Mouse (Mus musculus): Measurements from ENCODE around the gene Arid5b. TPM values are rescaled to one million over a fixed set of nuclear protein-coding genes. Genes with fewer than 3 reads are reported as not detected.

Gene Arid5b
- polyA plus RNA-seq, 2 experiments, result 1.3 to 3.3 TPM

DNA sequence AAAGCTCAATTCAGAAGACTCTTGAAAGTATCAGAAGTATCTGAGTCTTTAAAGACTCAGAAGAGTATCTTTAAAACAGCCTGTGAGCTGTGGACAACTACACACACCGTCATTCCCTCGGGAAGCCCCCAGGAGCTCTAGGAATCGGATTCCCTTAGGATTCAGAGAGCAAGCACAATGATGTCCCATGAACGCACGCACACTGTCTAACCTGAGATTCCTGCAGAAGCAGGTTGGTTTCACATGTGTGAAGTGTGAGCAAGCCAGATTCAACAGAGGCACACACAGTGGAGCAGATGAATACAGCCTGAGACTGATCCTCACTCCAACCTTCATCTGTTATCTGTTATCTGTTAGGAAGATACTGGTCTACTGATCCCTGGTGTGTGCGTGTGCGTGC lies 97.8 kb downstream of the Arid5b start:
- Histone ChIP-seq H3K4me2 (ENCODE audit: low read depth) (no peak overlapping the region), H3K4me3 (ENCODE audit: insufficient read depth in 1 of 2, low read depth in 2 of 2, low read length in 2 of 2) (no peak overlapping the region), H3K9ac (replicated peaks) (no peak overlapping the region), H3K27me3 (ENCODE audit: control insufficient read depth, insufficient read depth, low read length) (no peaks in the 10 kb centered on the region), H3K27ac (no peak overlapping the region), H3K36me3 (replicated peaks; ENCODE audit: control insufficient read depth, insufficient read depth, low read depth) (no peaks in the 10 kb centered on the region), H3K9me3 (ENCODE audit: control insufficient read depth, low read length) (no peaks in the 10 kb centered on the region), H3K4me1 (replicated peaks; ENCODE audit: control insufficient read depth in 2 of 2, insufficient read depth in 2 of 2, low read length in 1 of 2) (peaks cover 0 to 6% of the 10 kb centered on the region in 2 experiments; a peak in 3 of 4 replicates)
- ATAC-seq (ENCODE audit: insufficient read depth) (no peak), DNase-seq (ENCODE audit: low read depth in 3 of 3, low spot score in 3 of 3) (no peak)
- 83% methylated on average over 7 of the region's 7 CpGs for WGBS (ENCODE audit: insufficient replicate concordance)
- TF ChIP-seq CTCF (IDR thresholded peaks at IDR 0.05; ENCODE audit: low read depth), result no peak
- no peak for TF ChIP-seq EP300 (IDR thresholded peaks at IDR 0.05; ENCODE audit: low read depth)

DNA sequence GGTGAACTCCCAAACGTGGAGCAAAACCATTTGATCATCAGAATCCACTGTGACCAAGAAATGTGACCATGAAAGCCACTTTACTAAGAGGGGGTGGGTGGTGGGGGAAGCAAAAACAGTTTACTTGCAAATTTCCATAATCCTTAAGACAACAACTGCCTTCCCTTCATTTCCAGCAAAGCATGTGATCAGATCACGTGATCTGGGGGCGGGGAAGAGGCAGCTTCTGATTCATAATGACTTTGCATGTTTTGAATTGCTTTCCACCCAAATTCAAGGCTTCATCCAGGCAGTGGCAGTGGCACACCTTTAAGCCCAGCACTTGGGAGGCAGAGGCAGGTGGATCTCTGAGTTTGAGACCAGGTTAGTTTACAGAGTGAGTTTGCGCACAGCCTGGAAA lies 98.4 kb downstream of the Arid5b start:
- no peak for TF ChIP-seq EP300 (IDR thresholded peaks at IDR 0.05; ENCODE audit: low read depth)
- no peak for TF ChIP-seq CTCF (IDR thresholded peaks at IDR 0.05; ENCODE audit: low read depth)
- H3K4me3 ChIP-seq (ENCODE audit: insufficient read depth in 1 of 2, low read depth in 2 of 2, low read length in 2 of 2), result no peak overlapping the region
- DNase-seq (ENCODE audit: low read depth in 3 of 3, low spot score in 3 of 3) (peak in 1 of 3 experiments; percentile 17), ATAC-seq (ENCODE audit: insufficient read depth) (no peak)
- H3K27ac ChIP-seq, result no peak overlapping the region
- no peaks in the 10 kb centered on the region for H3K27me3 ChIP-seq (ENCODE audit: control insufficient read depth, insufficient read depth, low read length)
- peaks cover 0 to 6% of the 10 kb centered on the region in 2 experiments; a peak in 3 of 4 replicates for H3K4me1 ChIP-seq (replicated peaks; ENCODE audit: control insufficient read depth in 2 of 2, insufficient read depth in 2 of 2, low read length in 1 of 2)
- H3K36me3 ChIP-seq (replicated peaks; ENCODE audit: control insufficient read depth, insufficient read depth, low read depth), result no peaks in the 10 kb centered on the region
- WGBS (ENCODE audit: insufficient replicate concordance), result 63% methylated on average over 4 of the region's 4 CpGs
- H3K4me2 ChIP-seq (ENCODE audit: low read depth), result no peak overlapping the region
- H3K9me3 ChIP-seq (ENCODE audit: control insufficient read depth, low read length), result no peaks in the 10 kb centered on the region
- no peak overlapping the region for H3K9ac ChIP-seq (replicated peaks)

DNA sequence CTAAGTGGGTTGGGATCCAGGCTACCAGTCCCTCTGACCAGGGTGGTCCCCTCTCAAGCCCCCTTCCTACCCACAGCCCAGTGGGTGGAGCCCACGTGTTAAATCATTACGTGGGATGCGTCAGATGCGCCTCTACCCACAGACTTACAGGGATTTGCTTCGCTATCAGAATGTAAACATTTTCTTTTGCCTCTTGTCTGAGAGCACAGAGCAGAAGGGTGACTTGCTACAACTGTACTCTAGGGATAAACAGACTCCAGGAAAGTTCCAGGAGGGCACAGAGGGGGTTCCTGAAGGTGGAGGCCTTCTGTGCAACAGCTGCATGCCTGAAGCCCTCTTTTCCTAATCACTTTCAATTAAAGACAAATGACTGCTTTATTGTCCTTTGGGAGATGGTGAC lies 98.8 kb downstream of the Arid5b start:
- Histone ChIP-seq H3K27ac (no peak overlapping the region), H3K9me3 (ENCODE audit: control insufficient read depth, low read length) (no peaks in the 10 kb centered on the region), H3K4me3 (ENCODE audit: insufficient read depth in 1 of 2, low read depth in 2 of 2, low read length in 2 of 2) (no peak overlapping the region), H3K9ac (replicated peaks) (no peak overlapping the region), H3K27me3 (ENCODE audit: control insufficient read depth, insufficient read depth, low read length) (no peaks in the 10 kb centered on the region), H3K4me1 (replicated peaks; ENCODE audit: control insufficient read depth in 2 of 2, insufficient read depth in 2 of 2, low read length in 1 of 2) (peaks cover 0 to 6% of the 10 kb centered on the region in 2 experiments; a peak in 3 of 4 replicates), H3K4me2 (ENCODE audit: low read depth) (no peak overlapping the region), H3K36me3 (replicated peaks; ENCODE audit: control insufficient read depth, insufficient read depth, low read depth) (no peaks in the 10 kb centered on the region)
- 58% methylated on average over 5 of the region's 5 CpGs for WGBS (ENCODE audit: insufficient replicate concordance)
- DNase-seq (ENCODE audit: low read depth in 3 of 3, low spot score in 3 of 3) (no peak), ATAC-seq (ENCODE audit: insufficient read depth) (no peak)
- TF ChIP-seq EP300 (IDR thresholded peaks at IDR 0.05; ENCODE audit: low read depth), result no peak
- TF ChIP-seq CTCF (IDR thresholded peaks at IDR 0.05; ENCODE audit: low read depth), result no peak

DNA sequence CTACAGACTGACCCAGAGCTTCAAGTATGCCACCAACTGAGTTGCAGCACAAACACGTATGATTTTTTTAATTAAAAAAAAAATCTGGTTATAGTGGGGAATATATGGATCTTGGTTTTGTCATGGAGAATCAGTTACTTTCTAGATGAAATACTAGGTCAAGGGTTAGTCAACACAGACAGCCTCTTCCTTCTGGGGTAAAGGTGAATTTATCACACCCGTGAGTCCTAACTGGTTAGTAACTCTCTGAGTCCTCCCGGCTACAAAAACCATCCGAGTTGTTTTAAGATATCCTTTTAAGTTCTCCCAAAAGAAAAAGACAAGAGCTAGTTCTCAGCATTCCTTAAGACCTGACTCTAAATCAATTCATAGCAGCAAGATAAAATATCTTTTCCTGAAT lies 99.2 kb downstream of the Arid5b start:
- Histone ChIP-seq H3K9me3 (ENCODE audit: control insufficient read depth, low read length) (no peaks in the 10 kb centered on the region), H3K36me3 (replicated peaks; ENCODE audit: control insufficient read depth, insufficient read depth, low read depth) (no peaks in the 10 kb centered on the region), H3K4me2 (ENCODE audit: low read depth) (no peak overlapping the region), H3K27ac (no peak overlapping the region), H3K27me3 (ENCODE audit: control insufficient read depth, insufficient read depth, low read length) (no peaks in the 10 kb centered on the region), H3K4me1 (replicated peaks; ENCODE audit: control insufficient read depth in 2 of 2, insufficient read depth in 2 of 2, low read length in 1 of 2) (peaks cover 0 to 6% of the 10 kb centered on the region in 2 experiments; a peak in 3 of 4 replicates), H3K4me3 (ENCODE audit: insufficient read depth in 1 of 2, low read depth in 2 of 2, low read length in 2 of 2) (no peak overlapping the region), H3K9ac (replicated peaks) (no peak overlapping the region)
- 62% methylated on average over 4 of the region's 4 CpGs for WGBS (ENCODE audit: insufficient replicate concordance)
- no peak for DNase-seq (ENCODE audit: low read depth in 3 of 3, low spot score in 3 of 3)
- no peak for TF ChIP-seq CTCF (IDR thresholded peaks at IDR 0.05; ENCODE audit: low read depth)
- no peak for TF ChIP-seq EP300 (IDR thresholded peaks at IDR 0.05; ENCODE audit: low read depth)
- no peak for ATAC-seq (ENCODE audit: insufficient read depth)

DNA sequence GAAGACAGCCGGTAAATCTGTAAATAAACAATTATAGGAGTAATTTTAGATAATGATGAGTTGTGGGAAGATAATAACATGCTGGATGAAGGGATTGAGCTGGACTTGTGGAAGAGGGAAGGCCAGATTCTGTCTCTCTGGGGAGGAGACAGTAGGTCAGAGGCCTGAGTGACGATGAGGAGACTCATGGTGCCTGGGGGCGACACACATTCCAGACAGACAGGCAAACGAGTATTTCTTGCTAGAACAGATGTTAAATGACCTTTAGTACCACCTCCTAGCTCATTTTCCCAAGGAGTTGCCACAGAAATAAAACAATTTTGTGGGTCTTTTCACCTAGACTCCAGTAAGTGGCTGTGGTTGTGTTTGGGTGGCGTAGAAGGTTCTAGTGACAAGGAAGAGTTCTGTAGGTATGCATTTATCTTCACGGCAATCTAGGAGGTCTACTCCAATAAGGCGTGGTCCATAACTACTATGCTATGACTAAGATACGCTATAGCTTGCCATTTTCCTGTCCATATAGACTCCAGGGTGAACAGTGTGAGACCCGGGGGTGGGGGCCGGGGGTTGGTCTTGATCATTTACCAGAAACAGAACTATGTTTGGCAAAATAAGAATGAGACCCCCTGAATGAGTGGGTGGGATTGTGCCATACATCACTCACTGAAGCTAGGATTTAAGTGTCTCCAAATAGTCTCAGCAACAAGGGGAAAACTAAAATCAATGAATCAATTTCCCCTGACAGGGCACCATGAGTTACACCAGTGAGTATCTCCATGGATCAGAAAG lies 100.6 kb downstream of the Arid5b start:
- Histone ChIP-seq H3K9me3 (ENCODE audit: control insufficient read depth, low read length) (no peaks in the 10 kb centered on the region), H3K4me3 (ENCODE audit: insufficient read depth in 1 of 2, low read depth in 2 of 2, low read length in 2 of 2) (no peak overlapping the region), H3K27me3 (ENCODE audit: control insufficient read depth, insufficient read depth, low read length) (no peaks in the 10 kb centered on the region), H3K9ac (replicated peaks) (no peak overlapping the region), H3K27ac (no peak overlapping the region), H3K4me1 (replicated peaks; ENCODE audit: control insufficient read depth in 2 of 2, insufficient read depth in 2 of 2, low read length in 1 of 2) (peaks cover 0 to 6% of the 10 kb centered on the region in 2 experiments; a peak in 3 of 4 replicates), H3K36me3 (replicated peaks; ENCODE audit: control insufficient read depth, insufficient read depth, low read depth) (no peaks in the 10 kb centered on the region), H3K4me2 (ENCODE audit: low read depth) (no peak overlapping the region)
- TF ChIP-seq CTCF (IDR thresholded peaks at IDR 0.05; ENCODE audit: low read depth), result no peak
- no peak for TF ChIP-seq EP300 (IDR thresholded peaks at IDR 0.05; ENCODE audit: low read depth)
- DNase-seq (ENCODE audit: low read depth in 3 of 3, low spot score in 3 of 3) (no peak), ATAC-seq (ENCODE audit: insufficient read depth) (no peak)
- 73% methylated on average over 10 of the region's 10 CpGs for WGBS (ENCODE audit: insufficient replicate concordance)

Data from liver, embryonic 14.5 days (tissue).